Mouse (Mus musculus) midbrain, embryonic 13.5 days (tissue): ENCODE data around the gene Brms1. TPM values are rescaled to one million over a fixed set of nuclear protein-coding genes. Genes with fewer than 3 reads are reported as not detected.

Experiments used
- ATAC-seq: fragments of 200-750 bp; cut with Nextera tagmentation; 2 replicates; pipeline ENCODE4 v1.8.0; 2017; ENCODE audit warnings: mild to moderate bottlenecking, moderate TSS enrichment, moderate library complexity
- H3K27ac ChIP-seq: fragments of 300-500 bp; sonication (generic); 2 replicates; pipeline ENCODE4 v1.5.1; 2015; ENCODE audit warnings: inconsistent platforms, mild to moderate bottlenecking, moderate library complexity
- H3K27me3 ChIP-seq: fragments of 300-500 bp; sonication (generic); 2 replicates; pipeline ENCODE4 v1.6.1; 2015; ENCODE audit warnings: mild to moderate bottlenecking, inconsistent platforms
- H3K36me3 ChIP-seq: fragments of 300-500 bp; sonication (generic); 2 replicates; pipeline ENCODE4 v1.6.1; 2015; ENCODE audit warnings: mild to moderate bottlenecking, inconsistent platforms
- H3K4me1 ChIP-seq: fragments of 300-500 bp; sonication (generic); replicated peaks from 2 replicates; pipeline ENCODE4 v1.6.1; 2015; ENCODE audit warnings: inconsistent platforms
- H3K4me2 ChIP-seq: fragments of 300-500 bp; sonication (generic); replicated peaks from 2 replicates; pipeline ENCODE4 v1.6.1; 2015; ENCODE audit warnings: moderate library complexity, mild to moderate bottlenecking, inconsistent platforms
- H3K4me3 ChIP-seq: fragments of 300-500 bp; sonication (generic); replicated peaks from 2 replicates; pipeline ENCODE4 v1.5.1; 2015; ENCODE audit warnings: mild to moderate bottlenecking, inconsistent platforms
- H3K9ac ChIP-seq: fragments of 300-500 bp; sonication (generic); replicated peaks from 2 replicates; pipeline ENCODE4 v1.6.1; 2015; ENCODE audit warnings: mild to moderate bottlenecking, inconsistent platforms
- H3K9me3 ChIP-seq: fragments of 300-500 bp; sonication (generic); 2 replicates; pipeline ENCODE4 v1.6.1; 2016; ENCODE audit warnings: mild to moderate bottlenecking, inconsistent platforms
- WGBS: fragments of 180-500 bp; shearing (Covaris S2); methylation state at CpG from one replicate; pipeline ENCODE4 v1.1.7; 2015; 5-methylcytosine and 5-hydroxymethylcytosine counted together
- polyA plus RNA-seq: library from polyadenylated mRNA; unstranded; fragments of >200 nt; fragmentation: Nextera tagmentation; extraction: Ambion mirVana; gene quantifications from 2 replicates; pipeline ENCODE4 v1.2.1, GENCODE M21; 2015

Brms1 gene
- polyA plus RNA-seq, 1 experiment from 2014 or later, result 58.9 TPM

DNA sequence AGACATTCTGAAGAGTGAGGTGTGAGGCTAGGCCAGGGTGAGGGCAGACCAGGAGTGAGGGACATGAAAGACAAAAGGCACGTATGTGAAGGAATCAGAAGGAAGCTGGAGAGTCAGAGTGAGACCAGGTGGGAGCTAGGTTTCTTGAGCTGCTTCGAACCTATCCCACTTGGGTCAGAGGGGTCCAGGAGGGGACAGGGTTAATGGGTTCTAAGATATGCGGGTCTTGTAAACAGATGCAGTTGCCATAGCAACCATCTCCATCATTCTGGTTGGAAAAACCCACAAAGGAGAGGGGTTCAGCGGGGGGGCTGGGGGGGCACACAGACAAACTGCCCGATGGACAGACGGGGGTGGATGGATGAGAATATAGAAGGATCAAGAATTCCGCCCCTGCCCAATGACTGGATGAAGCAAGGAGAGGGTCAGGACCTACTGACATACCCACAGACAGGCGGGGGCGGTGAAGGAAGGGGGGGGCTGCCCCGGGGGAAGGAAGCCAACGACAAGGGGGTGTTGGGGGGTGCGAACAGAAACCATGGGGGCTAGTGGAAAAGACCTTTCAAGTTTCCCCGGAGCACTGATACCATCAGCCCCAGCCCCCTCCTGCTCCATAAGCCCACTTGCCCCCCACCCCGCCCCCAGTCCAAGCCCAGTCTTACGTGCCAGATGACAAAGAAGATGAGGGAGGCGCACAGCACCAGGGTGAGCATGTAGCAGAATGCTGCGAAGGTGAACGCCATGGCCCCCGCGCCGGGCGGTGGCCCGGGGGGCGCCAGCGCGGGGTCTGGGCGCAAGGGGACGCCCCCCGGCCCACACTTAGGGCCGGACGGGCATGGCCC, 56.6 kb downstream of the Brms1 start:
- Histone ChIP-seq H3K27me3 (no peaks in the 10 kb centered on the region), H3K4me1 (peaks cover 72% of the 10 kb centered on the region), H3K9me3 (no peaks in the 10 kb centered on the region), H3K9ac (peak overlapping the region; percentile 99), H3K36me3 (peaks cover 46% of the 10 kb centered on the region), H3K4me2 (peak overlapping the region; percentile 89), H3K4me3 (peak overlapping the region; percentile 88), H3K27ac (peak overlapping the region; percentile 97)
- peak; percentile 32 for ATAC-seq
- 1% methylated on average over 24 of the region's 31 CpGs for WGBS

DNA sequence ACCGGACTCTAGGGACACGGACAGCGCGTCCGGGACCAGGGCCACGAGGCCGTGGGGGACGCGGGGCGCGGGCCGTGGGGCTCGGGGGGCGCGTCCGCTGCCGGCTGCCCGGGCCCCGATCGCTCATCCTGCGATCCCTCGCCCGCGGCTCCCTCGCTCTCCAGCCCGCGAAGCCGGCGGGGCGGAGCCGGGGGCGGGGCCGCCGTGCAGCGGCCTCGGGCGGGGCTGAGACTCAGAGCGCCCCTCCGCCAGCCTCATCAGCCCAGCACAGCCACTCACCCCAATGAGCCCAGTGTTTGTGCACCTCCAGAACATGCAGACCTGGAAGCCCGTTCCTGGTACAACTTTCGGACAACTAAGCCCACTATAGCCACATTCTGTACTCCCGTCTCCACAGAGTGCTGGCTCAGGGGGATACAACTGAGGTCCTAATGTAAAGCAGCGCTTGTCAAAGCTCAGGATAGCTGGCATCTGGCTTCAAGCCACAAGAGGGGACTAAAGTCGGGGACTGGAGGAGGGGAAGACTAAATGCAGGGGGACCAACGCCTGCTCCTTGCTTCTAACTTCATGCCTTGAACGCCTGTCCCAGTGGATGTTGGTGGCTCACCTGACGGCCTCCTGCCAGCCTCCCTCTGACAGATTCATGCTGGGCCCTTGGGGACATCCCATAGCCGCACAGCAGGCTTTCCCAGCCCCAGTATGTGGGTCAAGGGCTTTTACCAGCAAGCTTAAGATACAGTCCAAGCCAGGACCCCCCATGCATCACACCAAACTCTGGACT, 57.4 kb downstream of the Brms1 start, which contains the start of gene Cnih2:
Gene Cnih2 (minus strand): TSS at position 159 of the 781 bp plus-strand sequence.
- H3K9ac ChIP-seq, result peak within 1 kb of the TSS; percentile 99
- no peaks in the 10 kb centered on the region for H3K9me3 ChIP-seq
- 2% methylated on average over 34 of the region's 48 CpGs for WGBS
- no peaks in the 10 kb centered on the region for H3K27me3 ChIP-seq
- H3K4me1 ChIP-seq, result peaks cover 65% of the 10 kb centered on the region
- H3K36me3 ChIP-seq, result peaks cover 46% of the 10 kb centered on the region
- peak; percentile 68 for ATAC-seq
- peak within 1 kb of the TSS; percentile 88 for H3K4me3 ChIP-seq
- peak within 1 kb of the TSS; percentile 89 for H3K4me2 ChIP-seq
- H3K27ac ChIP-seq, result peak within 1 kb of the TSS; percentile 97

Other genes with a start within 250 kb of the Brms1 start
- 117 and 126 TPM in 2 replicates for gene Rbm4, start 247.5 kb upstream of the Brms1 start, polyA plus RNA-seq
- 30.9 and 33.4 TPM in 2 replicates for gene Gm21992, start 229.7 kb upstream of the Brms1 start, polyA plus RNA-seq
- 74.8 and 82.3 TPM in 2 replicates for gene Rbm14, start 229.7 kb upstream of the Brms1 start, polyA plus RNA-seq
- 37.9 and 40.2 TPM in 2 replicates for gene Ccs, start 202.0 kb upstream of the Brms1 start, polyA plus RNA-seq
- gene Ccdc87, start 202.0 kb upstream of the Brms1 start, polyA plus RNA-seq, result 0.30 and 0.36 TPM in 2 replicates
- 59.0 and 67.5 TPM in 2 replicates for gene Ctsf, start 186.2 kb upstream of the Brms1 start, polyA plus RNA-seq
- 1.2 and 1.4 TPM in 2 replicates for gene Actn3, start 163.4 kb upstream of the Brms1 start, polyA plus RNA-seq
- 22.7 and 24.1 TPM in 2 replicates for gene Zdhhc24, start 162.7 kb upstream of the Brms1 start, polyA plus RNA-seq
- 12.6 and 12.8 TPM in 2 replicates for gene Bbs1, start 134.7 kb upstream of the Brms1 start, polyA plus RNA-seq
- gene Dpp3, start 113.1 kb upstream of the Brms1 start, polyA plus RNA-seq, result 143 TPM in 2 replicates
- gene Peli3, start 98.2 kb upstream of the Brms1 start, polyA plus RNA-seq, result 8.8 and 10.8 TPM in 2 replicates
- 111 and 113 TPM in 2 replicates for gene Mrpl11, start 79.2 kb upstream of the Brms1 start, polyA plus RNA-seq
- 0.31 and 0.32 TPM in 2 replicates for gene Npas4, start 51.0 kb upstream of the Brms1 start, polyA plus RNA-seq
- 7.8 TPM in 2 replicates for gene Slc29a2, start 17.5 kb upstream of the Brms1 start, polyA plus RNA-seq
- 52.9 and 54.3 TPM in 2 replicates for gene B4gat1, start 2.5 kb upstream of the Brms1 start, polyA plus RNA-seq
- 3.9 and 4.3 TPM in 2 replicates for gene AC124502.3, start 2.5 kb upstream of the Brms1 start, polyA plus RNA-seq
- 1.3 and 2.1 TPM in 2 replicates for gene Rin1, start 9.1 kb downstream of the Brms1 start, polyA plus RNA-seq
- 11.0 and 15.2 TPM in 2 replicates for gene Cd248, start 26.7 kb downstream of the Brms1 start, polyA plus RNA-seq
- 3.7 and 4.4 TPM in 2 replicates for gene Tmem151a, start 44.2 kb downstream of the Brms1 start, polyA plus RNA-seq
- 57.1 and 59.0 TPM in 2 replicates for gene Yif1a, start 47.2 kb downstream of the Brms1 start, polyA plus RNA-seq
- 321 and 357 TPM in 2 replicates for gene Cnih2, start 57.2 kb downstream of the Brms1 start, polyA plus RNA-seq
- gene Rab1b, start 65.7 kb downstream of the Brms1 start, polyA plus RNA-seq, result 238 and 242 TPM in 2 replicates
- 63.1 and 69.0 TPM in 2 replicates for gene Klc2, start 77.2 kb downstream of the Brms1 start, polyA plus RNA-seq
- gene Pacs1, start 231.8 kb downstream of the Brms1 start, polyA plus RNA-seq, result 31.5 and 32.0 TPM in 2 replicates